Mouse (Mus musculus) heart, embryonic 11.5 days (tissue): ENCODE results near the gene Cxcl2. TPM values are rescaled to one million over a fixed set of nuclear protein-coding genes. Genes with fewer than 3 reads are reported as not detected.

Experiments used
- ATAC-seq: fragments of 200-750 bp; cut with Nextera tagmentation; replicated peaks from 2 replicates; pipeline ENCODE4 v1.8.0; 2017; ENCODE audit warnings: moderate library complexity; ENCODE audit not compliant: insufficient number of reproducible peaks, low FRiP score, low TSS enrichment
- H3K27ac ChIP-seq: fragments of 300-500 bp; sonication (generic); 2 replicates; pipeline ENCODE4 v1.5.1; 2014; ENCODE audit warnings: mild to moderate bottlenecking, low read depth, low read length
- H3K27me3 ChIP-seq: fragments of 300-500 bp; sonication (generic); 2 replicates; pipeline ENCODE4 v1.6.1; 2014; ENCODE audit warnings: mild to moderate bottlenecking, low read length, mixed read lengths; ENCODE audit not compliant: control insufficient read depth, insufficient read depth
- H3K36me3 ChIP-seq: fragments of 300-500 bp; sonication (generic); 2 replicates; pipeline ENCODE4 v1.6.1; 2014; ENCODE audit warnings: mild to moderate bottlenecking, low read length, moderate library complexity, mixed read lengths; ENCODE audit not compliant: control insufficient read depth, insufficient read depth
- H3K4me1 ChIP-seq: fragments of 300-500 bp; sonication (generic); 2 replicates; pipeline ENCODE4 v1.6.1; 2014; ENCODE audit warnings: low read length; ENCODE audit not compliant: control insufficient read depth, insufficient read depth
- H3K4me2 ChIP-seq: fragments of 300-500 bp; sonication (generic); 2 replicates; pipeline ENCODE4 v1.6.1; 2014; ENCODE audit warnings: mild to moderate bottlenecking, moderate library complexity
- H3K4me3 ChIP-seq: fragments of 300-500 bp; sonication (generic); 2 replicates; pipeline ENCODE4 v1.5.1; 2014; ENCODE audit warnings: low read depth, low read length
- H3K9ac ChIP-seq: fragments of 300-500 bp; sonication (generic); 2 replicates; pipeline ENCODE4 v1.6.1; 2014; ENCODE audit warnings: mild to moderate bottlenecking, low read depth, low read length, moderate library complexity
- H3K9me3 ChIP-seq: fragments of 300-500 bp; sonication (generic); replicated peaks from 2 replicates; pipeline ENCODE4 v1.6.1; 2016; ENCODE audit warnings: low read length; ENCODE audit not compliant: control insufficient read depth
- WGBS: fragments of 180-500 bp; shearing (Covaris S2); extraction: QIAGEN DNeasy Blood & Tissue Kit; methylation state at CpG from one replicate; pipeline ENCODE4 v1.1.7; 2014; ENCODE audit not compliant: insufficient replicate concordance; 5-methylcytosine and 5-hydroxymethylcytosine counted together
- polyA plus RNA-seq: library from polyadenylated mRNA; unstranded; fragments of >200 nt; fragmentation: Nextera tagmentation; extraction: Ambion mirVana; gene quantifications from 2 replicates; pipeline ENCODE4 v1.2.1, GENCODE M21; 2014

Cxcl2 gene
- not detected in 2 replicates for polyA plus RNA-seq

DNA sequence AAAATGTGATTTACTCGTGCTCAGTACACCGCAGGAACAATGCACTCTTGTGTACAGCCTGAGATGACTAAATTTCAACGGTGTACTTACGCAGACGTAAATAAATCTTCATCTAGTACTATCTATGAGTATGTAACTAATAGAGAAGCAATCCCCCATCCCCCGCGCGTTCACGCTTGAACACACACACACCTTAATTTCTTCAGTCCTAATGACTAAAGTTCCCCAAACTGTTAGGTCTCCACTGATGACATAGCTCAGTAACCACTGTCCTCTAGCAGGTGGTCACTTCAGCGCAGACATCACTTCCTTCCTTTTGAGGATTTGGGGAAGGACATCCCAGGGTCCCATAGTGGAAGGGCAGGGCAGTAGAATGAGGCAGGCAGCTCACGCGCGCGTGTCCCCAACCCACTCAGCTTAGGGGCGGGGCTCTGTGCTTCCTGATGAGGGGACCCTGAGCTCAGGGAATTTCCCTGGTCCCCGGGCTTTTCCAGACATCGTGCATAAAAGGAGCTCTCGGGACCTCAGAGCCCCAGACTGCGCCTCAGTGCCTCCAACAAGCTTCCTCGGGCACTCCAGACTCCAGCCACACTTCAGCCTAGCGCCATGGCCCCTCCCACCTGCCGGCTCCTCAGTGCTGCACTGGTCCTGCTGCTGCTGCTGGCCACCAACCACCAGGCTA, at the start of gene Cxcl2:
Cxcl2 (plus strand) TSS at position 533 of the 682 bp plus-strand sequence.
- peak within 1 kb of the TSS; percentile 75 for H3K4me2 ChIP-seq
- no peak within 1 kb of the TSS for H3K27ac ChIP-seq
- H3K9ac ChIP-seq, result 0 out of 2 replicates have a peak within 1 kb of the TSS, but pooled peaks have one; percentile 16
- 12% methylated on average over 22 of the region's 22 CpGs for WGBS
- peaks cover 13% of the 10 kb centered on the region for H3K27me3 ChIP-seq
- H3K4me3 ChIP-seq, result peak within 1 kb of the TSS; percentile 38
- no peaks in the 10 kb centered on the region for H3K9me3 ChIP-seq
- H3K36me3 ChIP-seq, result no peaks in the 10 kb centered on the region
- ATAC-seq, result no peak
- H3K4me1 ChIP-seq, result peaks cover 2% of the 10 kb centered on the region; the same call in 1 of the 2 replicates

GRCm38 (mm10) chr5:90855308-90856230, 48.1 kb upstream of the Cxcl2 start:
- WGBS, result 80% methylated on average over 7 of the region's 7 CpGs
- ATAC-seq, result no peak
- no peak overlapping the region for H3K9ac ChIP-seq
- no peak overlapping the region for H3K4me2 ChIP-seq
- H3K4me1 ChIP-seq, result no peaks in the 10 kb centered on the region
- no peak overlapping the region for H3K4me3 ChIP-seq
- no peaks in the 10 kb centered on the region for H3K27me3 ChIP-seq
- no peaks in the 10 kb centered on the region for H3K9me3 ChIP-seq
- no peak overlapping the region for H3K27ac ChIP-seq
- H3K36me3 ChIP-seq, result no peaks in the 10 kb centered on the region

GRCm38 (mm10) chr5:90857463-90857862, 46.2 kb upstream of the Cxcl2 start:
- H3K4me3 ChIP-seq, result no peak overlapping the region
- no peaks in the 10 kb centered on the region for H3K4me1 ChIP-seq
- ATAC-seq, result no peak
- H3K9me3 ChIP-seq, result no peaks in the 10 kb centered on the region
- no peak overlapping the region for H3K27ac ChIP-seq
- no peaks in the 10 kb centered on the region for H3K27me3 ChIP-seq
- H3K36me3 ChIP-seq, result no peaks in the 10 kb centered on the region
- H3K9ac ChIP-seq, result no peak overlapping the region
- H3K4me2 ChIP-seq, result no peak overlapping the region
- WGBS, result 52% methylated on average over 5 of the region's 5 CpGs

DNA sequence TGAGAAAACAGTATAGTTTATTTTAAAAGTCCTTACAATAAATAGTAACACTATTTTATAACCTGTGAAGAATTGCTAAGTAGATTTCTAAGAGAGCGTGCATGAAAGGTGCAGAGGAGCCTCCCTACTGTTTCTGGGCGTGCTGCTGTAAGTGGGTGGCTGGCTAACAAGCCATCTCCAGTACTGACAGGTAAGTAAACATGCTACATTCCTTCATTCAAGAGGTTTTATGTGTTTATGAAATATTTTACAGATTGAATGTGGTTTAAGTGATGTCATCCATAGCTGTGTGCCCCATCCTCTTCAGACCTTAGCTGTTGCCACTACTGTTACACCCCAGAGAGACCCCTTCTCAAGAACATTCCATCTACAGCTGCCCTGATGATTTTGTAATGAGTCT, 45.2 kb upstream of the Cxcl2 start:
- no peak for ATAC-seq
- H3K27ac ChIP-seq, result no peak overlapping the region

GRCm38 (mm10) chr5:90859031-90859430, 44.6 kb upstream of the Cxcl2 start:
- WGBS, result 72% methylated on average over 3 of the region's 3 CpGs
- no peak overlapping the region for H3K4me2 ChIP-seq
- H3K9ac ChIP-seq, result no peak overlapping the region
- no peaks in the 10 kb centered on the region for H3K27me3 ChIP-seq
- no peaks in the 10 kb centered on the region for H3K36me3 ChIP-seq
- no peaks in the 10 kb centered on the region for H3K9me3 ChIP-seq
- no peaks in the 10 kb centered on the region for H3K4me1 ChIP-seq
- no peak for ATAC-seq
- no peak overlapping the region for H3K27ac ChIP-seq
- H3K4me3 ChIP-seq, result no peak overlapping the region

More for the DNA sequence above, 45.2 kb upstream of the Cxcl2 start:
- no peak overlapping the region for H3K9ac ChIP-seq
- no peaks in the 10 kb centered on the region for H3K9me3 ChIP-seq
- H3K4me3 ChIP-seq, result no peak overlapping the region
- no peaks in the 10 kb centered on the region for H3K4me1 ChIP-seq
- no peak overlapping the region for H3K4me2 ChIP-seq
- no peaks in the 10 kb centered on the region for H3K36me3 ChIP-seq
- 91% methylated on average over 2 of the region's 2 CpGs for WGBS
- H3K27me3 ChIP-seq, result no peaks in the 10 kb centered on the region

GRCm38 (mm10) chr5:90861876-90862375, 41.7 kb upstream of the Cxcl2 start:
- Histone ChIP-seq H3K9ac (no peak overlapping the region), H3K4me2 (no peak overlapping the region), H3K27me3 (no peaks in the 10 kb centered on the region), H3K4me1 (no peaks in the 10 kb centered on the region), H3K36me3 (no peaks in the 10 kb centered on the region), H3K4me3 (no peak overlapping the region), H3K9me3 (no peaks in the 10 kb centered on the region), H3K27ac (no peak overlapping the region)
- no peak for ATAC-seq
- WGBS, result 76% methylated on average over 6 of the region's 6 CpGs

DNA sequence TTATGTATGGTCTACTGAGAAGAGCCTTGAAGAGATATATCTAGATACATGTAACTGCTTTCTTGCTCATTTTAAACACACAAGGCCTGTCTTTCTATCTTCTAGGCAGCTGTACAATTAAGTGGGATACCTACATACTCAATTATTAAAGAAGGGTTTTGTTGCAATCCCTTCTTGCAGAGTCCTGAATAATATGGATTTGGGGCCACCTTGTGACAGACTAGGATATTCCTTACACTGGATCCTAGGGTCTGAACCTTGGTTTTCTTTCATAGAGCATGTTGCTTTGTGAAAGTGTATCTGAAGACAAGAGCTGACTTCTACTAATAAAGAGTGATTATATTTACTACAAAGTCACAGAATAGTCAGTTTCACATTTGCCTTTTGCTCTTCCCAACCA, 36.9 kb upstream of the Cxcl2 start:
- ATAC-seq, result no peak
- H3K9me3 ChIP-seq, result no peaks in the 10 kb centered on the region
- H3K4me1 ChIP-seq, result no peaks in the 10 kb centered on the region
- no peaks in the 10 kb centered on the region for H3K27me3 ChIP-seq
- no peaks in the 10 kb centered on the region for H3K36me3 ChIP-seq
- H3K4me3 ChIP-seq, result no peak overlapping the region
- H3K27ac ChIP-seq, result no peak overlapping the region
- H3K9ac ChIP-seq, result no peak overlapping the region
- H3K4me2 ChIP-seq, result no peak overlapping the region

- Histone ChIP-seq H3K9ac (no peak overlapping the region), H3K9me3 (no peaks in the 10 kb centered on the region), H3K36me3 (no peaks in the 10 kb centered on the region), H3K4me1 (no peaks in the 10 kb centered on the region), H3K27ac (no peak overlapping the region), H3K27me3 (no peaks in the 10 kb centered on the region), H3K4me2 (no peak overlapping the region), H3K4me3 (no peak overlapping the region)
- 69% methylated on average over 7 of the region's 7 CpGs for WGBS
- no peak for ATAC-seq
Measured at GRCm38 (mm10) chr5:90872377-90872776, 31.3 kb upstream of the Cxcl2 start.
